Mouse (Mus musculus) gastrocnemius, adult 18-20 months (tissue): ENCODE measurements around the gene Golgb1. TPM values are rescaled to one million over a fixed set of nuclear protein-coding genes. Genes with fewer than 3 reads are reported as not detected.
A peak's percentile ranks its signal among the peaks of the same experiment; 100 is the strongest.
"Not testable (repeated sequence)": the region's sequence is repeated elsewhere in the genome, so short reads cannot be mapped to it uniquely, and the experiment has no call there.

ENCODE experiments used
- DNase-seq: peaks from one replicate; pipeline ENCODE4 v3.0.0; 2021; ENCODE audit warnings: low spot score
- long read RNA-seq, 2 experiments: library from polyadenylated mRNA; stranded (forward); transcript quantifications; one replicate each; pipeline ENCODE4 v2.0.0; 2021
- total RNA-seq, 2 experiments: library from RNA; stranded (reverse); gene quantifications; 2 replicates each; pipeline ENCODE4 v1.2.3; 2021

Golgb1 gene
- total RNA-seq: 10 to 100 TPM; 21.8 to 22.3 TPM
- long read RNA-seq, experiment 1, partial matches to known transcripts: 2 of 6 reads
- long read RNA-seq, experiment 1, other reads (novel, unspliced or antisense): 4 of 6 reads
- long read RNA-seq, experiment 2, partial matches to known transcripts: 1 of 6 reads
- long read RNA-seq, experiment 2, other reads (novel, unspliced or antisense): 4 of 6 reads

GRCm38 (mm10) chr16:36874583-36875275 is at the start of gene Golgb1, which contains the start of gene Eaf2:
Gene Golgb1, plus strand, starts transcription at chr16:36875140.
Gene Eaf2, minus strand, starts transcription at chr16:36875003.
- peak; percentile 98 for DNase-seq

GRCm38 (mm10) chr16:36827611-36828053 is 47.3 kb upstream of the Golgb1 start:
- DNase-seq: no peak

- DNase-seq: peak; percentile 77
Measured at GRCm38 (mm10) chr16:36828054-36828786, 46.7 kb upstream of the Golgb1 start, which contains the start of gene Iqcb1. Gene Iqcb1, plus strand, starts transcription at chr16:36828385.

GRCm38 (mm10) chr16:36828820-36829219 is 46.1 kb upstream of the Golgb1 start:
- no peak for DNase-seq

GRCm38 (mm10) chr16:36846894-36847293 is 28.0 kb upstream of the Golgb1 start:
- not testable (repeated sequence) for DNase-seq

GRCm38 (mm10) chr16:36851202-36851601 is 23.7 kb upstream of the Golgb1 start:
- no peak for DNase-seq

GRCm38 (mm10) chr16:36863585-36863984 is 11.4 kb upstream of the Golgb1 start:
- DNase-seq: no peak

GRCm38 (mm10) chr16:36869442-36869841 is 5.5 kb upstream of the Golgb1 start:
- DNase-seq: no peak

GRCm38 (mm10) chr16:36875276-36875851 is 424 bp downstream of the Golgb1 start:
- peak; percentile 55 for DNase-seq

GRCm38 (mm10) chr16:36877316-36877715 is 2.4 kb downstream of the Golgb1 start:
- DNase-seq: no peak

GRCm38 (mm10) chr16:36882737-36883343 is 7.9 kb downstream of the Golgb1 start:
- DNase-seq: no peak

GRCm38 (mm10) chr16:36884881-36885280 is 9.9 kb downstream of the Golgb1 start:
- DNase-seq: peak; percentile 25

GRCm38 (mm10) chr16:36885912-36886311 is 11.0 kb downstream of the Golgb1 start:
- DNase-seq: no peak

GRCm38 (mm10) chr16:36887546-36887945 is 12.6 kb downstream of the Golgb1 start:
- DNase-seq: no peak

- no peak for DNase-seq
Measured at GRCm38 (mm10) chr16:36890559-36890958, 15.6 kb downstream of the Golgb1 start.

GRCm38 (mm10) chr16:36891415-36891814 is 16.5 kb downstream of the Golgb1 start:
- no peak for DNase-seq

- DNase-seq: no peak
Measured at GRCm38 (mm10) chr16:36893317-36893716, 18.4 kb downstream of the Golgb1 start.

GRCm38 (mm10) chr16:36896712-36897111 is 21.8 kb downstream of the Golgb1 start:
- DNase-seq: no peak

- no peak for DNase-seq
Measured at GRCm38 (mm10) chr16:36903156-36903555, 28.2 kb downstream of the Golgb1 start.

- no peak for DNase-seq
Measured at GRCm38 (mm10) chr16:36911909-36912308, 37.0 kb downstream of the Golgb1 start.

- DNase-seq: no peak
Measured at GRCm38 (mm10) chr16:36912311-36912710, 37.4 kb downstream of the Golgb1 start.
